Mouse (Mus musculus) limb, embryonic 12.5 days (tissue): ENCODE measurements around the gene Kctd20. TPM values are rescaled to one million over a fixed set of nuclear protein-coding genes. Genes with fewer than 3 reads are reported as not detected.
"Not testable (repeated sequence)": the region's sequence is repeated elsewhere in the genome, so short reads cannot be mapped to it uniquely, and the experiment has no call there.

Source experiments
- ATAC-seq: fragments of 200-750 bp; cut with Nextera tagmentation; 2 replicates; pipeline ENCODE4 v1.8.0; 2017; ENCODE audit warnings: low read depth, moderate TSS enrichment; ENCODE audit not compliant: insufficient number of reproducible peaks, insufficient read depth, low FRiP score, low TSS enrichment
- H3K27ac ChIP-seq: fragments of 300-500 bp; sonication (generic); 2 replicates; pipeline ENCODE4 v1.5.1; 2016; ENCODE audit warnings: mild to moderate bottlenecking, moderate library complexity
- H3K27me3 ChIP-seq: fragments of 300-500 bp; sonication (generic); 2 replicates; pipeline ENCODE4 v1.6.1; 2016; ENCODE audit warnings: mild to moderate bottlenecking, moderate library complexity
- H3K36me3 ChIP-seq: fragments of 300-500 bp; sonication (generic); 2 replicates; pipeline ENCODE4 v1.6.1; 2016; ENCODE audit warnings: mild to moderate bottlenecking, moderate library complexity
- H3K4me1 ChIP-seq: fragments of 300-500 bp; sonication (generic); replicated peaks from 2 replicates; pipeline ENCODE4 v1.6.1; 2016
- H3K4me2 ChIP-seq: fragments of 300-500 bp; sonication (generic); 2 replicates; pipeline ENCODE4 v1.6.1; 2016; ENCODE audit warnings: mild to moderate bottlenecking, moderate library complexity
- H3K4me3 ChIP-seq: fragments of 300-500 bp; sonication (generic); replicated peaks from 2 replicates; pipeline ENCODE4 v1.5.1; 2016; ENCODE audit warnings: mild to moderate bottlenecking
- H3K9ac ChIP-seq: fragments of 300-500 bp; sonication (generic); replicated peaks from 2 replicates; pipeline ENCODE4 v1.6.1; 2016; ENCODE audit warnings: mild to moderate bottlenecking, moderate library complexity
- H3K9me3 ChIP-seq: fragments of 300-500 bp; sonication (generic); 2 replicates; pipeline ENCODE4 v1.6.1; 2016; ENCODE audit warnings: mild to moderate bottlenecking, moderate library complexity
- WGBS: fragments of 180-500 bp; shearing (Covaris S2); methylation state at CpG from one replicate; pipeline ENCODE4 v1.1.7; 2016; 5-methylcytosine and 5-hydroxymethylcytosine counted together
- polyA plus RNA-seq: library from polyadenylated mRNA; unstranded; fragments of >200 nt; fragmentation: Nextera tagmentation; extraction: Ambion mirVana; gene quantifications from 2 replicates; pipeline ENCODE4 v1.2.1, GENCODE M21; 2016

Kctd20 gene
- polyA plus RNA-seq, 1 experiment from 2014 or later = 123 TPM

DNA sequence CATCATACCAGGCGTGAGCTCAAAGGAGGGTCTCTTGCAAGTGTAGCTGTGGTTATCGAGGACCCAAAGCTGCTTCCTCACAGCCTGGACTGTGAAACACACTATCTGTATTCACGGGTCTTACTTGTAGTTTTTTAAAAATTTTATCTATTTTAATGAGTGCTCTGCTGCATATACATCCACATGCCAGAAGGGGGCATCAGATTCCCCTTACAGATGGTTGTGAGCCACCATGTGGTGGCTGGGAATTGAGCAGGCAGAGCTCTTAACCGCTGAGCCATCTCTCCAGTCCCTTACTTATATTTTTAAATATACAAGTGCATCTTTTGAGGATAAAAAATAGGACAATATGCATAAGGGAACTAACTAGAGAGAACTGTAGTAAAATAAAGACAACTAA, 36.0 kb downstream of the Kctd20 start:
- no peak for ATAC-seq
- no peaks in the 10 kb centered on the region for H3K4me1 ChIP-seq
- H3K27me3 ChIP-seq = no peaks in the 10 kb centered on the region
- H3K9me3 ChIP-seq = no peaks in the 10 kb centered on the region
- H3K27ac ChIP-seq = no peak overlapping the region
- H3K9ac ChIP-seq = no peak overlapping the region
- no peak overlapping the region for H3K4me3 ChIP-seq
- no peak overlapping the region for H3K4me2 ChIP-seq
- WGBS = 68% methylated on average over 4 of the region's 4 CpGs
- peaks cover 91% of the 10 kb centered on the region for H3K36me3 ChIP-seq

DNA sequence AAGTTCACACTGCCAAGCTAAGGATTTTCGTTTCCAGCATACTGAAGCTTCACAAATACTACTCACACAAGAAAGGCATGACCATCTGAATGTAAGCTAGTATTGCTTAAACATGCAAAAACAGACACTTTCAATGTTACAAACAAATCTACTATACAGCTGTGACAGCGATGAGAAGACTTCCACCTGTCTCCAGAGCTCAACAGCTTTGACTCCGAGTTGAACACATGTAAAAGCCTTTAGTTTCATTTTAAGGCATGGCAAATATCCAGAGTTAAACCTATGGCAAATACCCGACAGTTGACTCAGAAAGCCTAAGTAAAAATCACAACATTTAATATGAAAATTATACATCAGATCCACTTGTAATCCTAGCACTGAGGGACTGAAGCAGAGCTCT, 36.5 kb downstream of the Kctd20 start:
- no peak for ATAC-seq

DNA sequence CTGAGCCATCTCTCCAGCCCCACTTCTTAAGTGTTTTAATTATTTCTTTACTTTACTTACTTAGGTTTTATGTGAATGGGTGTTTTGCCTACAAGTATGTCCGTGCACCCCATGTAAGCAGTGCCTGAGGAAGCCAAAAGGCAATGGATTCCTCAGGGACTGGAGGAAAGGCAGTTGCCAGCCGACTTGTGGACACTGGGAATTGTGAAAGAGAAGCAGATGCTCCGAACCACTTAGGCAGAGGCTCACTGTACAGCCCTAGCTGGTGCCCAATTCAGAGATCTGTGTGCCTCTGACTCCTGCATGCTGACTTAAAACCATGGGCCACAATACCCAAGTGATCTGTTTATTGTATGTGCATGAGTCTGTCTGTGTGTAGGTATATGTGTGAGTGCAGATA, 37.2 kb downstream of the Kctd20 start:
- Histone ChIP-seq H3K4me3 (no peak overlapping the region), H3K27me3 (no peaks in the 10 kb centered on the region), H3K36me3 (peaks cover 81% of the 10 kb centered on the region), H3K4me2 (no peak overlapping the region), H3K9ac (no peak overlapping the region), H3K4me1 (no peaks in the 10 kb centered on the region), H3K27ac (no peak overlapping the region), H3K9me3 (no peaks in the 10 kb centered on the region)
- ATAC-seq = no peak
- 79% methylated on average over 3 of the region's 3 CpGs for WGBS

More for the DNA sequence above, 36.5 kb downstream of the Kctd20 start:
- no peaks in the 10 kb centered on the region for H3K4me1 ChIP-seq
- WGBS = 89% methylated on average over 4 of the region's 4 CpGs
- no peaks in the 10 kb centered on the region for H3K27me3 ChIP-seq
- H3K4me2 ChIP-seq = no peak overlapping the region
- H3K9ac ChIP-seq = no peak overlapping the region
- H3K27ac ChIP-seq = no peak overlapping the region
- no peak overlapping the region for H3K4me3 ChIP-seq
- no peaks in the 10 kb centered on the region for H3K9me3 ChIP-seq
- H3K36me3 ChIP-seq = peaks cover 85% of the 10 kb centered on the region

DNA sequence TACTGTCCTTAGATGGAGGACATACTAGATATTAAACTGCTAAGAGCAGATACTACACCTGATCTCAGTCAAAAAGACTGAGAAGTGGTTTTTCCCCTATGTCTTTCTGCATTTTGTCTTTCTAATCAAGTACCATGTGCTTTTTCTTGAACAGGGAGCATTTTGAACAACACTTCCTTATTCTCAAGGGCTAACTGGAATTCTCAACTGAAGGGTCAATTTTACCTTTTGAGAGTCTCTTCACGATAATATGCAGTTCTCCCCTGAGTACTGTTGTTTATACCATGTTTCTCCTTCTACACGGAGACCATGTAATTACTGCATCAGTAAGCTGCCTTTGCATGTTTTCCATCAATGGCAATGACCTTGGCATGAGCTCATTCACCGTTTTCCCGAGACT, 38.3 kb downstream of the Kctd20 start:
- Histone ChIP-seq H3K27ac (no peak overlapping the region), H3K9ac (no peak overlapping the region), H3K4me3 (no peak overlapping the region), H3K4me1 (no peaks in the 10 kb centered on the region), H3K9me3 (no peaks in the 10 kb centered on the region), H3K4me2 (no peak overlapping the region), H3K36me3 (peaks cover 81% of the 10 kb centered on the region), H3K27me3 (no peaks in the 10 kb centered on the region)
- no peak for ATAC-seq
- WGBS = 84% methylated on average over 4 of the region's 4 CpGs

DNA sequence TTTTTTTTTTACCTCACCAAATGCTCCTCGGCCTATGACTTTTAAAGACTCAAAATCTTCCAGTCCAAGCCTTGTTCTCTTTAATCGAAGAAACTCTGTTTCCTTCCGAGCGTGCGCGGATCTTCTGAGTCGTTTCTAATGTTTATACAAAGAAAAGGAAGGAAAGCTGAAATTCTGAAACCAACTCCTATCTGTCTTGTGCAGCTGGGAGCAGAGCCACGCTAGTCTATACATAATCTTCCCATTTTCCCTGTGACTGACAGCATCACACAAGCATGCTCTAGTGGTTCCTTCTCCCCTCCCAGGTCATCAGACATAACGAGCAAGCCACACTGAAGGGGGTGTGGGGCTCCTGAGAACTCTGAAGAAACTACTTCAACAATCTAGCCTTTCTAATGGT, 39.5 kb downstream of the Kctd20 start:
- Histone ChIP-seq H3K4me3 (no peak overlapping the region), H3K4me1 (no peaks in the 10 kb centered on the region), H3K9ac (no peak overlapping the region), H3K27ac (no peak overlapping the region), H3K4me2 (no peak overlapping the region), H3K36me3 (peaks cover 78% of the 10 kb centered on the region), H3K27me3 (no peaks in the 10 kb centered on the region), H3K9me3 (no peaks in the 10 kb centered on the region)
- WGBS = 90% methylated on average over 9 of the region's 9 CpGs
- ATAC-seq = no peak

DNA sequence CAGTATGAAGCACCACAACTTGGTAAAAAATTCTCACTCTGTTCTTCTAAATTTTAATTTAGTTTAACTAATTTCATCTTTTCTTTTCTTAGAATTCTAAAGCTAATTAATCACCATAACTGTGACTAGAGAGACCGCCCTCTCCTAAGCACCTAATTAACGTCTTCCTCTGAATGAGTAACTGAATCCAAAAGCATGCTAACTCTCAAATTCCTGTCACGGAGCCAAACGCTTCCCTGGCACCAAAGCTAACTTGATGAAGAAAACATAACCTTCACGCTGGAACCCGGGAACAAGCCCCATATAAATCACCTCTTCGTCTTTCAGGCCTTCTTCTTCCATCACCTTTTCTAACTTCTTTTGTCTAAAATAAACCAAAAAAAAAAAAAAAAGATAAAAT, 40.4 kb downstream of the Kctd20 start:
- Histone ChIP-seq H3K9ac (no peak overlapping the region), H3K36me3 (peaks cover 77% of the 10 kb centered on the region), H3K4me3 (no peak overlapping the region), H3K27me3 (no peaks in the 10 kb centered on the region), H3K4me1 (no peaks in the 10 kb centered on the region), H3K9me3 (no peaks in the 10 kb centered on the region), H3K4me2 (no peak overlapping the region), H3K27ac (no peak overlapping the region)
- WGBS = 69% methylated on average over 7 of the region's 7 CpGs
- no peak for ATAC-seq

DNA sequence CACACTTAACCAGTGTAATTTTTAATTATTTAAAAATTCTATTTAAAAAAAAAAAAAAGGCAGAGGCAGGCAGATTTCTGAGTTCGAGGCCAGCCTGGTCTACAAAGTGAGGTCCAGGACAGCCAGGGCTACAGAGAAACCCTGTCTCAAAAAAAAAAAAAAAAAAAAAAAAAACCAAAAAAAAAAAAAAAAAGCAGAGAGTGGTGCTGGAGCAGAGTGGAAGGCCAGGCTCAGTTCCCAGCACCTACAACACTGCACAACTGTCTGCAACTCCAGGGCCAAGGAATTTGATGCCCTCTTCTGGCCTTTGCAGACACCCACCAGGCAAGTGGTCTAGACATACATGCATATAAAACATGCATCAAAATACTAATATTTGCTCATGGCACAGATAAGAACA, 41.3 kb downstream of the Kctd20 start:
- not testable (repeated sequence) for ATAC-seq, H3K4me1 ChIP-seq, H3K4me2 ChIP-seq, H3K27ac ChIP-seq, H3K27me3 ChIP-seq, H3K9me3 ChIP-seq, H3K9ac ChIP-seq, H3K4me3 ChIP-seq
- 100% methylated on average over 1 of the region's 1 CpGs for WGBS
- H3K36me3 ChIP-seq = peaks cover 76% of the 10 kb centered on the region

DNA sequence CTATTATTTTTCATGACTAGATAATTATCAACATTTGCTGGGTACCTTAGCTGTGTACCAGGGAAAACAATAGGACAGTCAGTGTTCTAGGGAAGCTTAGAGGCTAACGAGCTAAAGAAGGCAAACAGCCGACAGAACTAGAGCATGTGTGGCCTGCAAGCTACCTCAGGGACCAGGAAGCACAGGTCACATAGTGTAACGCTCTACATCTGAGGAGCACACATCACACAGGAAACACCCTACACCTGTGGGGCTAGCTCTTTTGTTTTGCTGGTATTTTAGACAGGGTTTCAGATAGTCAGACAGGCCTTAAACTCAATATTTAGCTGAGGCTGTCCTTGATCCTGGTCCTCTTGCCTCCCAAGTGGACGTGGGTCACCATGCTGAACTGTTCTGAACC, 42.9 kb downstream of the Kctd20 start:
- Histone ChIP-seq H3K27me3 (no peaks in the 10 kb centered on the region), H3K4me1 (no peaks in the 10 kb centered on the region), H3K9me3 (no peaks in the 10 kb centered on the region), H3K4me2 (no peak overlapping the region), H3K9ac (no peak overlapping the region), H3K27ac (no peak overlapping the region), H3K36me3 (peaks cover 77% of the 10 kb centered on the region), H3K4me3 (no peak overlapping the region)
- ATAC-seq = no peak
- WGBS = 91% methylated on average over 4 of the region's 4 CpGs

DNA sequence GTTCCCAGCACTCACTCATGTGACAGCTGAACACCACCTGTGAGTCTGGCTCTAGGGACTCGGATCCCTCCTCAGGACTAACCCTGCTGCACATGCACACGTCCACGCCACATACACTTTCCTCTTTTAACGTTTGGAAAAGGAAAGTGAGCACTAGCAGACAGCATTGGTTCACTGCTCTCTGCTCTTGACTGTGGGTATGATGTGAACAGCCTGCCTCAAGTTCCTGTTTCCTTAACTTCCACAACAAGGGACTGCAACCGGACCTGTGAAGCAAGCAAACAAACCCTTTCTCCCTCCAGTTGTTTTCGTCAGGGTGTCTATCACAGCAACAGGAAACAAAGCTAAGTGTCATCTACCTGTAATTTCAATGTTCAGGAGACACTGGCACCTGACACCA, 48.7 kb downstream of the Kctd20 start:
- no peaks in the 10 kb centered on the region for H3K27me3 ChIP-seq
- peaks cover 64% of the 10 kb centered on the region for H3K36me3 ChIP-seq
- H3K4me1 ChIP-seq = peaks cover 2% of the 10 kb centered on the region
- H3K4me3 ChIP-seq = no peak overlapping the region
- H3K4me2 ChIP-seq = no peak overlapping the region
- no peaks in the 10 kb centered on the region for H3K9me3 ChIP-seq
- no peak for ATAC-seq
- no peak overlapping the region for H3K9ac ChIP-seq
- H3K27ac ChIP-seq = no peak overlapping the region
- 89% methylated on average over 6 of the region's 6 CpGs for WGBS

DNA sequence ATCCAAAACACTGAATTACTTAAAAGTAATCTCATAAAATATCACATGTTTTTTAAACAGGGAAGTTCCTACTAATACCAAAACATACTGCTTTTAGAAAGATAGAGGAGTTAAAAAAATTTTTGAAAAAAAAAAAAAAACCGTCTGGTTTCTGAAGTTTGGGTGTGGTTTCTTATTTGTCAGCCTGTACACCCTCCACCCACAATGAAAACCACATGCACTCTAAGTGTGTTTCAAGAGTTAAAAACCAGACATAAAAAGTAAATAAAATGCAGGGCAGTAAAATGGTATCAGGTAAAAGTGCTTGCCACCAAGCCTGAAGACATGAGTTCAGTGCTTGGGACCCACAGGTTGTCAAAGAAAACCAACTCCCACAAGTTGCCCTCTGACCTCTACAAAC, 52.0 kb downstream of the Kctd20 start:
- ATAC-seq = no peak
- no peak overlapping the region for H3K27ac ChIP-seq
- WGBS = 56% methylated on average over 1 of the region's 1 CpGs
- no peak overlapping the region for H3K4me2 ChIP-seq
- H3K4me1 ChIP-seq = peaks cover 15% of the 10 kb centered on the region
- no peak overlapping the region for H3K4me3 ChIP-seq
- H3K9ac ChIP-seq = no peak overlapping the region
- H3K27me3 ChIP-seq = no peaks in the 10 kb centered on the region
- H3K36me3 ChIP-seq = peaks cover 35% of the 10 kb centered on the region
- no peaks in the 10 kb centered on the region for H3K9me3 ChIP-seq

DNA sequence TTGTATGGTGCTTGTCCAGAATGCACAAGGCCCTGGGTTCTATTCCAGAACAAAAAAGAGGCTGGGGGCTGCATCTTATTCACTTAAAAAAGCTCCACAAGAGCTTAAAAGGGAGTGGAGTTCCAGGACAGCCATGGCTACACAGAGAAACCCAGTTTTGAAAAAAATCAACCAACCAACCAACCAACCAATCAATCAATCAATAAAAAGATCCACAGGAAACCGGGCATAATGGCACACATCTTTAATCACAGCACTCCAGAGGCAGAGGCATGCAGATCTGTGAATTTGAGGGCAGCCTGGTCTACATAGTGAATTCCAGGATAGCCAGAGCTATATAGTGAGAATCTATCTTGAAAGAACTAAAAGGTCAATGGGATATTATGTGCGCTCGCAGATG, 53.3 kb downstream of the Kctd20 start:
- 93% methylated on average over 3 of the region's 3 CpGs for WGBS
- Histone ChIP-seq H3K36me3 (peaks cover 23% of the 10 kb centered on the region), H3K9ac (no peak overlapping the region), H3K4me3 (no peak overlapping the region), H3K27me3 (no peaks in the 10 kb centered on the region), H3K9me3 (no peaks in the 10 kb centered on the region), H3K27ac (no peak overlapping the region), H3K4me1 (peaks cover 15% of the 10 kb centered on the region), H3K4me2 (no peak overlapping the region)
- ATAC-seq = no peak

DNA sequence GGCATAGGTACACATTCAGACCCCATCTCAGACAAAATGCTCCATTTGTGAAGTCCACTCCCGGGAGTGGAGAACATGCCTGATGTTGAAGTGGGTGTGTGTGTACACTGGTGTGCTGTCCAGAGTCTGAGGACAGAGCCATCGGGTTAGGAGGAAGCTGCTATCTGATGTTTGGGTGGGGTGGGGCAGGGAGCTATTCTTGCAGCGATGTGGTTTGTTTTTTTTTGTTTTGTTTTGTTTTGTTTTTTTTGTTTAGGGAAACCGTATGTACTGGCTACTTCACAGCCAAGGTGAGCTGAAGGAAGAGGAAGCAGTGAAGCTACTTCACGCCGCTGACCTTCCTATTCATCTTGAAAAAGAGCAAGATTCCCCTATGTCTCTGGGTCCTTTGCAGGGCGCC, 55.1 kb downstream of the Kctd20 start:
- H3K36me3 ChIP-seq = peaks cover 10% of the 10 kb centered on the region; the same call in 1 of the 2 replicates
- peak overlapping the region; percentile 83 for H3K4me2 ChIP-seq
- no peak for ATAC-seq
- peak overlapping the region; percentile 95 for H3K9ac ChIP-seq
- WGBS = 9% methylated on average over 7 of the region's 7 CpGs
- peaks cover 15% of the 10 kb centered on the region for H3K4me1 ChIP-seq
- no peaks in the 10 kb centered on the region for H3K27me3 ChIP-seq
- peak overlapping the region; percentile 97 for H3K4me3 ChIP-seq
- H3K9me3 ChIP-seq = no peaks in the 10 kb centered on the region
- H3K27ac ChIP-seq = no peak overlapping the region
